Mouse (Mus musculus) kidney, adult 11 months (tissue): Measurements from ENCODE around the gene Cyp2g1.
"Not testable (repeated sequence)": the region's sequence is repeated elsewhere in the genome, so short reads cannot be mapped to it uniquely, and the experiment has no call there.

Experiments used
- DNase-seq: peaks from one replicate; pipeline ENCODE4 v3.0.0; 2022

Gene Cyp2g1

GRCm38 (mm10) chr7:26808592-26808991, at the start of gene Cyp2g1:
Cyp2g1 (plus strand) TSS chr7:26808892.
- no peak for DNase-seq

GRCm38 (mm10) chr7:26767084-26767483, 41.6 kb upstream of the Cyp2g1 start:
- peak; percentile 31 for DNase-seq

GRCm38 (mm10) chr7:26769881-26770470, 38.7 kb upstream of the Cyp2g1 start:
- no peak for DNase-seq

GRCm38 (mm10) chr7:26772866-26773586, 35.7 kb upstream of the Cyp2g1 start:
- DNase-seq = no peak

GRCm38 (mm10) chr7:26775866-26776265, 32.8 kb upstream of the Cyp2g1 start:
- DNase-seq = peak; percentile 29

GRCm38 (mm10) chr7:26777806-26778205, 30.9 kb upstream of the Cyp2g1 start:
- no peak for DNase-seq

GRCm38 (mm10) chr7:26778474-26778873, 30.2 kb upstream of the Cyp2g1 start:
- peak; percentile 67 for DNase-seq

GRCm38 (mm10) chr7:26779799-26780416, 28.8 kb upstream of the Cyp2g1 start:
- DNase-seq = no peak

- no peak for DNase-seq
Measured at GRCm38 (mm10) chr7:26780510-26780909, 28.2 kb upstream of the Cyp2g1 start.

- no peak for DNase-seq
Measured at GRCm38 (mm10) chr7:26780998-26781766, 27.5 kb upstream of the Cyp2g1 start.

GRCm38 (mm10) chr7:26781767-26782131, 26.9 kb upstream of the Cyp2g1 start:
- DNase-seq = no peak

- peak; percentile 95 for DNase-seq
Measured at GRCm38 (mm10) chr7:26783163-26783562, 25.5 kb upstream of the Cyp2g1 start.

GRCm38 (mm10) chr7:26786013-26786412, 22.7 kb upstream of the Cyp2g1 start:
- DNase-seq = not testable (repeated sequence)

GRCm38 (mm10) chr7:26789984-26790383, 18.7 kb upstream of the Cyp2g1 start:
- DNase-seq = no peak

GRCm38 (mm10) chr7:26800104-26800503, 8.6 kb upstream of the Cyp2g1 start:
- DNase-seq = no peak

GRCm38 (mm10) chr7:26800996-26801395, 7.7 kb upstream of the Cyp2g1 start:
- DNase-seq = no peak

- DNase-seq = not testable (repeated sequence)
Measured at GRCm38 (mm10) chr7:26831556-26832292, 23.0 kb downstream of the Cyp2g1 start.

GRCm38 (mm10) chr7:26832668-26833067, 24.0 kb downstream of the Cyp2g1 start:
- peak; percentile 92 for DNase-seq

GRCm38 (mm10) chr7:26835059-26835458, 26.4 kb downstream of the Cyp2g1 start, which contains the start of gene Cyp2a5:
Cyp2a5 (plus strand) TSS chr7:26835305.
- peak; percentile 86 for DNase-seq

- not testable (repeated sequence) for DNase-seq
Measured at GRCm38 (mm10) chr7:26843400-26843799, 34.7 kb downstream of the Cyp2g1 start.

- not testable (repeated sequence) for DNase-seq
Measured at GRCm38 (mm10) chr7:26850063-26850462, 41.4 kb downstream of the Cyp2g1 start.
